Mouse (Mus musculus) thymus, postnatal 25 days (tissue): ENCODE results near the gene Armc5.

Experiments
- DNase-seq: peaks from one replicate; pipeline ENCODE4 v3.0.0; 2022

The Armc5 gene

DNA sequence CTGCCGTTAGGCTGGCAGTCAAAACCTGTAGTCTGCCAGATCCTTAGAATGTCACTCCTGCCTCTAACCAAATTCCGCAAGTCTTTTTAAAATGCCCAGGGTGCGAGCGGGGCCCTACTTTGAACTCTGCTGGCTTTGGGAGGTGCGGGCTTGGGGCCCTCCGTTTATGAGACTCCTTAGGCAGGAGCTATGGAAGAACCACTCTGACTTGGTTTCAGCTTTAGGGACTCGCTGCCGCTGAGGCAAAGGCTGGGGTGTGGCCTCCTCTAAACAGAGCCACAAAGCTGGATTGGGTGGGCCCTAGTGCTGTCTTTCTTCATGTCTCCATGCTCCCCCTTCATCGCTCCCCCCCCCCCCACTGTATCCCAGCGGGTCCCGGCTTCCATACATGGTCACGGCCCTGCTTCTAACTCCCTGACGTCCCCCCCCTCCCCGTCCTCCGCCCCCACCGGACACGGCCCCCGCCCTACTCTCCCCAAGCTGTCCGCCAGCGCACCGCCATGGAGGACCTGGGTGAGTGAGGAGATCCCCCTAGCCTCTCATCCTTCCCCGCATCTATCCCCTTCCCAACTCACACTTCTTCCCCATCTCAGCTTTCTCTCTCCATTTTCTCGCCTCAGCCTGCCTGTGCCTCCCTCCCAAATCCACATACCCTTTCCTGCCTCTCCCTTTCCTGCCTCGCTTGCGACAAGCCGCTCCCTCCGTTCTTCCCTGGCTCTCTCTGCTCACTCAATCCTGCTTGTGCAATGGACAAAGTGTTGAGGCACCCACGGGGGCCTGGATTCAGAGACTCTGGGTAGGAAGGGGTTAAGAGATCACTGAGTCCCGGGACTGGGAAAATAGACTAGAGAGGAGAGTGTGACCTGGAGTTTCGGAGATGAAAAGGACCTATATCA is 9.6 kb downstream of the Armc5 start, which contains the start of gene Tgfb1i1:
TSS of gene Tgfb1i1 (plus strand) at position 317 of the 896 bp plus-strand sequence.
- no peak for DNase-seq

DNA sequence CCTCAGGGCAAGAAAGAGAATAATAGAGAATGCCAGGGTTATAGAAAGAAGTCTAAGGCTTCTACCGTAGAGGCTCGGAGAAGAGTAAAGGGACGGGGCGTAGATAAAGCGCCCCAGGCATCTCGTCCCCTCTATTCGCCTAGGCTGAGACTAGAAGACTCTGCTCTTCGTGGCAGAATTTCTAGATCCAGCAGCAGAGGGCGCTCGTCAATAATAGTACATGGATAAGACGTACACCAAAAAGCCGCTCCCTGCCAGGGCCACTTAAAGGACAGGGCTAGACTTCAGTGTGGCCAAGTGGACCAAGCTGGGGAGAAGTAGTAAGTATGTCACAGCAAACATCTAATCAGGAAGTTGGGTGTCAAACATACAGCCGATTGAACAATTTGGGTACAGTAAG is 10.3 kb downstream of the Armc5 start:
- peak; percentile 78 for DNase-seq

DNA sequence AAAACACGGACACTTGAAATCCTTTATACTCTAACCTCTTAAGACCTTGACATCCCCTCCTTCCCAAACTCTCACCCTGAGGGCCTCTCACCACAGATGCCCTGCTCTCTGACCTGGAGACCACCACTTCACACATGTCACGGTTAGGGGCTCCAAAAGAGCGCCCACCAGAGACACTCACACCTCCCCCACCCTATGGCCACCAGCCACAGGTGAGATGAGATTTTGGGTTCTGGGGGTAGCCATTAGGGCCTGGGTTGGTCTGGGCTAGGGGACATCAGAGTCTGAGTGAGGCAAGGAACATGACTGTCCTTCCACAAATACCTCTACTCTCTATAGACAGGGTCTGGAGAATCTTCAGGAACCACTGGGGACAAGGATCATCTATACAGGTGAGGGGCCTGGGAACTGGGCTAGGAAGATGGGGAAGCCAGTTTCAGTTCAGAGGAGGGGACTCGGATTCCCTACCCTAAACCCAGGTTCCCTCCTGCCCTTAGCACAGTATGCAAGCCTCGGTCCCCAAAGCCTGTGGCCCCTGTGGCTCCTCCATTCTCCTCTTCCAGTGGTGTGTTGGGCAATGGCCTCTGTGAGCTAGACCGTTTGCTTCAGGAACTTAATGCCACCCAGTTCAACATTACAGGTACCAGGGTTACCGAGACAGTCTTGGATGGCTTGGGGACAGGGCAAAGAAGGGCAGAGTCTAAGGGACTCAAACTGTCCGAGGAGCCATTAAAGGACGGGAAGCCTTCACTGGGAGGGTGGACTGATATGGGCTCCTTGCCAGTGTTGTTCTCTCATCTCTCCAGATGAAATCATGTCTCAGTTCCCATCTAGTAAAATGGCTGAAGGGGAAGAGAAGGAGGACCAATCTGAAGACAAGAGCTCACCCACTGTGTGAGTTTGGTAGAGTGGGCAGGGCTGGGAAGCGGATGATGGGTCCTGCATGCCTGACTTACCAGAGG is 11.2 kb downstream of the Armc5 start:
- no peak for DNase-seq

DNA sequence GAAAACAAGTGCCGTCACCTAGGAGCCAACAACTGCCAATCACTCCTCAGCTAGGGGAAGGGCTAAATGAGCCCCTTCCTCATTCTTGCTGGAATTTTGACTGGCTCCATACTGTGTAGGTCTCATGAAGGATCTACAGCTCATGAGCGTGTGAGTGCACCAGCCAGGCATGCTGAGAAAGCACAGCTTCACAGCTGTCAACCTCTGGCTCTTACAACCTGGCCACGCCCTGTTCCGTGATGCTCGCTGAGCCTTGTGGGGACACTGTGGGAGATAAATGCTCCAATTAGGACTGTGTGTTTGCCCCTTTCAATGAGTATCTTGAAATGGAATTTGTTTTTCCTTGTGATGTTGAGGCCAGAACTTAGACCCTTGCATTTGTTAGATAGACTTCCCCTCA is 12.9 kb downstream of the Armc5 start:
- DNase-seq: no peak

DNA sequence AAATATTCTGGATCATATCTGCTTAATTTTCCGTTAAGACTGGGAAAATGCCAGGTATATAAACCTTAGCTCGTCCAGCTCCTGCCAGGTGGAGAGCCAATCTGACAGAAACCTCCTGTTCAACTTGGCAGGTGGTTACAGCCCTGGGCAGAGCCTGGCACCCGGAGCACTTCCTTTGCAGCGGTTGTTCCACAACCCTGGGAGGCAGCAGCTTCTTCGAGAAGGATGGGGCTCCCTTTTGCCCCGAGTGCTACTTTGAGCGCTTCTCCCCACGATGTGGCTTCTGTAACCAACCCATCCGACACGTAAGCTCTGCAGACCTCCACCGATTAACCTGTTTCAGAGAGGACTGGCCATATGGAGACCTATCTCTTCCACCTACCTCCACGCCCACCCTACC is 14.8 kb downstream of the Armc5 start:
- peak; percentile 38 for DNase-seq

DNA sequence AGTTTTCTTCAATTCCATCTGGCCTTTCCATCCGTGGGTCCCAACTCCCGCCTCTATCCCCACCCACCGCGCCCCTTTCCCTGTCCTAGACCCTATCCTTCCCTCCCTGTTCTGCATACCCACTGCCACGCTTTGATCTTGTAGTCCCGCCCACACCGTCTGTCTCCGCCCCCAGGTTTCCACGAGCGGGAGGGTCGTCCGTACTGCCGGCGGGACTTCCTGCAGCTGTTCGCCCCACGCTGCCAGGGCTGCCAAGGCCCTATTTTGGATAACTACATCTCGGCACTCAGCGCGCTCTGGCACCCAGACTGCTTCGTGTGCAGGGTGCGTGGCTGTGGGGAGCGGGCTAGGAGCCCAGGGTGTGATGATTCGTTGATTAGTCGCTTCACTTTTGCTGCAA is 15.5 kb downstream of the Armc5 start:
- DNase-seq: peak; percentile 93

DNA sequence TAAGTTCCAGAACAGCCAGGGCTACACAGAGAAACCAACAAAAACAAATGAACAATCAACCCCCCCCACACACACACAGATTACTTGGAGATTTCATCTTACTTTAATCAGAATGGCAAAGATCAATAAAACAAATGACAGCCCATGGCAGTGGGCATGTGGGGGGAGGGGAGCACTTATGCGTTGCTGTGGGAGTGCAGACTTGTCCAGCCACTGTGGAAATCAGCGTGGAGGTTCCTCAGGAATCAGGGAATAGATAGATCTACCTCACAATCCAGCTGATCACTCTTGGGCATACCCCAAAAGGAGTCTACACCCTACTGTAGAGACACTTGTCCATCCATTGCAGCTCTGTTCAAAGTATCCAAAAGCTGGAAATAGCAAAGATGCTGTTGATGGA is 17.8 kb downstream of the Armc5 start:
- DNase-seq: no peak

DNA sequence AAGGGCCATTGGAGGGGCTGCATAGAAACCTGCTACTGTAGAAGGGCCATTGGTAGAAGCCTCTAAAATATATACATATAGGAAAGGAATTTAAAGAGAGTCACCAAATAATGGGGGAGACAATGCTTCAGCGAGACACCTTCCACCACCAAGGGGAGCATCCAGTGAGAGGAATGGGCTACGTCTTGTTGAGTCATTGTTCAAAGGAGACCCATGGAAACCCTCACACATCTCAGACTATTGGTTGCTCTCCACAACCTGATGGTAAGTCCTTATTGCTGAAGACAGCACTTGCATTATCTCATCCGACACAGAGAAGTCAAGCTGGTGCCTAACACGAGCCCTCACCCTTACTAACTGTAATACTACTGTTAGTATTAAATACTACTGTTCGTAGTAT is 18.6 kb downstream of the Armc5 start:
- DNase-seq: no peak

DNA sequence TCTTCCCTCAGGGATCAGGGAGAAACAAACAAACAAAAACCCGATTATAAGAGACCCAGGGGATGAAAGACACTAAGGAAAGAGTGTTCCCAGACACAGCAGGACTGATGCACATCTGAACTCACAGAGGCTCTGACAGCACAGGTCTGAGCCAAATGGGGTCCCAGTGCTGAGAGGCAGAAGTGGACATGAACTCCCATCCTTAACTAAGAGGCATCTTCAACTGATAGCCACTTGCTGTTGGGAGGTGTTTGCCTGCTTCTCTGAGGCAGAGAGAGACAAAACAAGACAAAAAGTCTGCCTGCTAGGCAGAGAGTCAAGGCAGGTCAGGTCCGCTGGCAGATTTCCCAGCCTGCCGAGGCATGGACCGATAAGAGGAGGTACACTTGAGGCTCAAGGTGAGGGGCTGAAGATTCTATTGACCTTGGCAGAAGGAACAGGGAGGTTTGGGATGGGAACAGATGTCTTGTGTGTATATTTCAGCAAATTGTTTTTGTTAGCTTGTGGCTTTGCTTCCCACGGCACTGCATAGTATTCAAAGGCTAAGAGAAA is 19.7 kb downstream of the Armc5 start:
- no peak for DNase-seq

DNA sequence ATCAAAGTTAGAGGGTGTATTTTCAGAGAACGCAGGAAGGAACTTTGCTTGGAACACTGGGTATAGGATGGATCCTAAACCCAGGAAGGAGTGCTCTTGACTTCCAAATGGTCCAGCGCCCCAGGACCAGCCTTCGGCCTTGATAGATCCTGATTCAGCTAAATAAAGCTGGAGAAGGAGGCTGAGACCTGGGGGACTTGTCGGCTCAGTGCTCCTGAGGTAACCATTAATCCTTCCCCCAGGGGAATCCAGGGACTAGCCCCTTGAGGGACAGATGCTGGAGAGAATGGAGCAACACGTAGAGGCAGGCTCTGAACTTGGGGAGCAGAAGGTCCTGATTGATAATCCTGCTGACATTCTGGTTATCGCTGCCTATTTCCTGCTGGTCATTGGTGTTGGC is 28.3 kb downstream of the Armc5 start, which contains the start of gene Slc5a2:
TSS of gene Slc5a2 (plus strand) at position 247 of the 400 bp plus-strand sequence.
- no peak for DNase-seq

DNA sequence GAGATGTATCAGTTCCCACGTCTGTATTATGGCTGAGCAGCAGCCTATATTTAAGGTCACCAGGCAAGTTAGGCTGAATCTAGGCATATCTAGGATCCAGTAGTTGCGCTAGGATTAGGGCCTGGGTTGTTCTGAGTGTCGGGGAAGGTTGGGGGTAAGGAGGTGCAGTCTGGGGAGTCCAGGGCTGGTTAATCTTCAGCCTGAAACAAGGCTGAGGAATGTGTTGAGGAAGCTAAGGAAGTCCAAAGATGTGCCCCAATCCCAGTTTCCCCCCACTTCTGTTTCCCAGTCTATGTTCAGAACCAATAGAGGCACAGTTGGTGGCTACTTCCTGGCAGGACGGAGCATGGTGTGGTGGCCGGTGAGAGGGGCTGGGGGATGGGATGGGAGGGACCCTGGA is 28.9 kb downstream of the Armc5 start:
- no peak for DNase-seq

DNA sequence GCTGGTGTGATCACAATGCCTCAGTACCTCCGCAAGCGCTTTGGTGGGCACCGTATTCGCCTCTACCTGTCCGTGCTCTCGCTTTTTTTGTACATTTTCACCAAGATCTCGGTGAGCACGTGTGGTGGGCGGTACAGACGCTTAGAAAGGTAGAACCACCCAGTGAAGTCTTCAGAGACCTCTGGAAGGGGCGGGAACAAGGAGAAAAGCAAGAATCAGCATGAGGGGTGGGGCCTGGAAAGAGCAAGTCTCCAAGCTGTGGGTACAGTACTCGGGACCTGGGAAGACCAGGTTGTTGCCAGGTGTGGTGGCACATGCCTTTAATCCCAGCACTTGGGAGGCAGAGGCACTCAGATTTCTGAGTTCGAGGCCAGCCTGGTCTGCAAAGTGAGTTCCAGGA is 30.2 kb downstream of the Armc5 start:
- DNase-seq: no peak

DNA sequence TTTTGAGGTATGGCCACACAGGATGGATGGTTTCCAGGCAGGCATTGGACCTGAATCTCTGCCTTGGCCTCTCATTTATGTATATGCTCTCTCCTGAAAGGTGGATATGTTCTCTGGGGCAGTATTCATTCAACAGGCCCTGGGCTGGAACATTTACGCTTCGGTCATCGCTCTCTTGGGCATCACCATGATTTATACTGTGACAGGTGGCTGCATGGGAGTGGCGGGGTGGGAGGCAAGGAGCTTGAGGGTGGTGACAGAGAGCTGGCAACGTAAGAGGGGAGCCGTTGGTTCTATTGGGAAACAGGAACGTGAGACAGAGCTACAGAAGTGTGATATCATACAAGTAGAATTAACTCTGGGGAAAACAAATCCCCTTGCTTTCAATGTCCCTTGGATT is 30.7 kb downstream of the Armc5 start:
- no peak for DNase-seq

DNA sequence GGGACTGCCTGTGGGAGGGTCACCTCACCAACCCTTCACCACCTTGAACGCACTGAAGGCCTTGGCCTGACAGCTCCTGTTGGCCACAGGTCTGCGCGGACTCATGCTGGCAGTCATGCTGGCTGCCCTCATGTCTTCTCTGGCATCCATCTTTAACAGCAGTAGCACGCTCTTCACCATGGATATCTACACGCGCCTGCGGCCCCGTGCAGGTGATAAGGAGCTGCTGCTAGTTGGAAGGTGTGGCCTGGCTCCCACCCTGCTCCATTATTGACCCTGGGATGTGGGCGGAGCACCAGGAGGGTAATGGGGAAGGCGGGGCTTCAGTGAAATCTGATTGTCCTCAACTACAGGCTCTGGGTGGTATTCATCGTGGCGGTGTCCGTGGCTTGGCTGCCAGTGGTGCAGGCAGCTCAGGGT is 33.3 kb downstream of the Armc5 start:
- no peak for DNase-seq

DNA sequence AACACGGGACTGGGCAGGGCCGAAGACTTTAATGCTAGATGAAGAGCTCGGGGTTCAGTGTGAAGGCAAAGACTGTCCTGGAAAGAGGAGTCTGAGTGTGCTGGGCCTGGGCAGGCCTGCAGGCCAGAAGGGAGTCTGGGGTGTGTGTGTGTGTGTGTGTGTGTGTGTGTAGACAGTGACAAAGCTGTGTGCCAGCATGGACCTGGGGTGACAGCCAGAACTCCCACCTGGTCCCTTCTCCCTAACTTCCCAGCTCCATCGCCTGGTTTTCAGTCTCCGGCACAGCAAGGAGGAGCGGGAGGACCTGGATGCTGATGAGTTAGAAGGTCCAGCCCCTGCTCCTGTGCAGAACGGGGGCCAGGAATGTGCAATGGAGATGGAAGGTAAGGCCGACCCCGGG is 34.4 kb downstream of the Armc5 start:
- DNase-seq: no peak

DNA sequence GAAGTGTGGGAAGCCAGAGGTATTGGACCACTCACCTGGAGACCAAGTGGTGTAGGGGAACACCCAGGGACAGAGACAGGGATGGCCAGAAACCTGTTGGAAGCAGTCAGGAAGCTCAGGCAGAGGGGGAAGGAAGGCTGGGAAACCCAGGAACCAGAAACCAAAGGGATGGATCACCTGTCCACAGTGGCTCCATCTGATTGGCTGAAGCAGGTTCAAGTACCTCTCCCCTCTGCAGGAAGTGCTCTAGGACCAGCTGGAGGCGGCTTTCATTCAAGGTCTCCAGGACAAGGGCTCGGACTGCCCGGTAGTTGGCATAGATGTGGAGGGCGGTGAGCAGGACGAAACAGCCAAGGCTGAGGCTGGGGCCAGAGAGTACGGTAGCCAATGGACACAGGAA is 38.9 kb downstream of the Armc5 start:
- DNase-seq: no peak

DNA sequence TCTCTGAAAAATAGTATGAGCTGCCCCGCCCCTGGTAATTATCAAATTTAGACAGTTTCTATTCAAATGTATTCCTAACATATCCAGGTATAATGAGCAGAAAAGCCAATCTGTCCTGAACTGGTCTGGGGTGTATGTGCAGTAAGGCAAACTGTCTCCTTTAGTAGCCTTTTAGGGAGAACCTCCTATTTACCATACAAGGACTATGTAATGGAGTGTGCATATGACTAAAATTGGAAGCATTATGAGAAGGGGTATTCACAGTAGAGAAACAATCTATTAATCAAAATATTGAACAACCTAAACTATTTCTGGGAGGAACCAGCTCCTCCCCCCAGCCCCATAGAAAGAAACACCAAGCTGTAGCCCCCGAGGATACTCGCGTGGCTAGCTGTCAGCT is 42.6 kb downstream of the Armc5 start:
- no peak for DNase-seq

DNA sequence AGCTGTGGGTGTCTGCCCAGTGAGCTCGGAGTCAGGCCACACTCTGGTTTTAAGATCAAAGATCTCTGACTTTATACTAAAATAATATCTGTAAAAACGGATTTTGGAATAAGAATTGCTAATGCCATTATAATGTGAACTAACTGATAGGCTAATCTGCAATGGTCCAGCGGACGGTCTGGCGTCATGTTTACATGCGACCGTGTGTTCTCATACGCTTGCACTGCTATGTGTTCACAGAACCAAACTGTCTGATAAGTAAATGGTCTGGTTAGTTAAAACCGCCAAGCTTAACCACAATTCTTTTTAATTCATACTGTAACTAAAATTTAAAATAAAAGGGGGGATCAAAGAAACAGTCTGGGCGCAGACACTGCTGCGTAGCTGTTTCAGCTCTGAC is 44.6 kb downstream of the Armc5 start:
- DNase-seq: no peak

DNA sequence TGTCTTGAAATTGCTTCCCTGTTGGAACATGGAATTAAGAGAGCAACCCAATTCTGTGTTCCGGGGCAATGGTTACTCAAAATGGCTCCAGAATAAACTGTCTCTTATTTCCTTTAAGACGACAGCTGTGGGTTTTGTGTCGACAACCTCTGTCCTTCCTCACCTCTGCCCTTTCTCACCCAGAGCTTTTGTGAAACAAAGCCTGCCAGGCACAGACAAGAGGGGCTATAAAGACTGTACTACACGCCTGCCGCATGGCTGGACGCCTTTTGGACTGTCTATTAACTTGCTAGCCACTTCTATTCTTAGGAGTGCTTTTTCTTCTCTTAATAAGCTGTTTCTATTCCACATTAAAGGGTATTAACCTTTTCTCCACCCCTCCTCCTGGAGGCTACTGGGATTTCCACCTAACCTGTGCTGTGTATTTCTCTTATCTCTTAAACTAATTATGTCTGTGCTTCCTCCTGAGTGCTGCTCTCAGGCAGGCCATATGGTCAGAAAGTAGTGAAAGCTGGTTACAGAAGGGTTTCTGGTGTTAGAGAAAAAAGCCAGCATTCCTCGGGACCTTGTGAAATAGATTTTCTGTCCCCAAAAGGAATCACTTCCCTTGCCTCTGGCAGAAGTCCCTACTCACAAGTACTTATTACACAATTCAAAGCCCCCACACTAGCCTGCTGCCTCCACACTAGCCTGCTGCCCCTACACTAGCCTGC is 45.5 kb downstream of the Armc5 start:
- DNase-seq: no peak

DNA sequence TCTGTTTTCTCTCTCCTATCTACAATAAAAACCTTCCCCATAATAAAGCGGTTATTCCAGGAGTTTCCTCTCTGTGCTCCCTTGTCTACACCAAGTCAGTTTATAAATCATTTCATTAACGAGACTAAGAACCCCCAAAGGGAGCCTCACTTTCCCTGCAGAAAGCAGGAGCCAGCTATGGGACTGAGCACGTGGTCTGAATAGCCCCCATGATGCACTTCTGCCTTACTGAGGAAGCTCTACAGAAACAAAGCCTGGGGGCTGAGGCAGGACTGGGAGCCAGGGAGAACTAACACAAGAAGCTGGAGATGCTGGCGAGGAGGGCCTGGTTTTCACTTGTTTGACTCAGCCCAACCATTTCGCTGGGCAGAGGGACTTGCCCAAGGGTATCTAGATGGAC is 46.9 kb downstream of the Armc5 start:
- DNase-seq: no peak

DNA sequence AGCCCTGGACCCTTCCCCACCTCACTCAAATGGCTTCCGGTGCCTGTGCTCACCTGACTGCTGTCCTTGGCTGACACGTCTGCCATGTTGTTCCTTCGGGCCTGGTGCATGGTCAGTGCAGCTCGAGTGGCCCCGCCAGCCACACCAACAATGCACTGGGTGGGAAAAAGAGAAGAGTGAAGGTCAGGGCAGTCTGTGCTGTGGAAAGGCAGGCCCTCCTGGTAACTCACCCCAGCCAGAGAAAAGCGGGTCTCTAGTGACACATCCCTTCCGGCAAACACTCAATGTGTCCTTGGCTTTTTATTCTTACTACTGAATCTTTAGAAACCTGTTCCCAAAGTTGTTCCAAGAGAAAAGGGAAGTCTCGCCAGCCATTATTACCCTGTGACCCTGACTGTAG is 47.9 kb downstream of the Armc5 start:
- DNase-seq: no peak

DNA sequence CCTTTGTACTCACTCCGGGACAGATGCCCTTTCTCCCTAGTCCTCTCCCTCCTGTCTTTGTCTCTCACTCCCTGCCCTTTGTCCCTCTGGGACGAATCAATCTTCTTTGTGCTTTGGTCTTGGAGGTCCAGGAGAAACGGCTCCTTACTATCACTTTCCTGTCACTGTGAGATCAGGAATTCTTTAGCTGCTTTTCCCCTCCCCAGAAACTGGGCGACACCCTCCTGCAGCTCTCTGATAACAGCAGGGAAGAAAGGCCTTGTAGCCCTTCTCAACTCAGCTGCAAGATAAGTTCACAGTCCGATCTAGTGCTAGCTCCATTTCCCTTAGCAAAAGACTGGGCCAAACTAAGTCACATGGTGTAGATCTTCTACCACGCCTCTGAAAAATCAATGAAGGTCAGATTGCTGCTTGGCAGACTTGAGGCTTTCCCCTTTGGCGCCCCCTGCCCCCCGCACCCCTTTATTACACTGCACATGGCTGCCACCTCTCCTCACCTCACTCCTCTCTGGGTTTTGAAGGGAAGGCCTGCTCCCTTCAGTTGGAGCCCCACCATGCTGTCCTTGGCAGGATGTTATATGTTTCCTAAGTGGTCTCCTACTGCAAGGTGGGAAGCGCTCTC is 51.9 kb downstream of the Armc5 start:
- DNase-seq: peak; percentile 13
